Mouse (Mus musculus): Measurements from ENCODE around the gene Rwdd2a. TPM values are rescaled to one million over a fixed set of nuclear protein-coding genes. Genes with fewer than 3 reads are reported as not detected.
"Not testable (repeated sequence)": the region's sequence is repeated elsewhere in the genome, so short reads cannot be mapped to it uniquely, and the experiment has no call there.

Gene Rwdd2a
- polyA plus RNA-seq, 1 experiment from 2014 or later: 2.7 TPM

DNA sequence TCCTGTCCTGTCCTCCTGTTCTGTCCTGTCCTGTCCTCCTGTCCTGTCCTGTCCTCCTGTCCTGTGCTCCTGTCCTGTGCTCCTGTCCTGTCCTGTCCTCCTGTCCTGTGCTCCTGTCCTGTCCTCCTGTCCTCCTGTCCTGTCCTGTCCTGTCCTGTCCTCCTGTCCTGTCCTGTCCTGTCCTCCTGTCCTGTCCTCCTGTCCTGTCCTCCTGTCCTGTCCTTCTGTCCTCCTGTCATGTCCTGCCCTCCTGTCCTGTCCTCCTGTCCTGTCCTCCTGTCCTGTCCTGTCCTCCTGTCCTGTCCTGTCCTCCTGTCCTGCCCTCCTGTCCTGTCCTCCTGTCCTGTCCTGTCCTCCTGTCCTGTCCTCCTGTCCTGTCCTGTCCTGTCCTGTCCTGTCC lies 25.2 kb downstream of the Rwdd2a start:
- not testable (repeated sequence) for H3K9ac ChIP-seq; ATAC-seq (ENCODE audit: low FRiP score, low read depth); H3K9me3 ChIP-seq; H3K27me3 ChIP-seq; H3K36me3 ChIP-seq; H3K4me2 ChIP-seq (replicated peaks); H3K4me1 ChIP-seq; H3K4me3 ChIP-seq; H3K27ac ChIP-seq

- ATAC-seq (ENCODE audit: low FRiP score, low read depth): no peak
- WGBS: 43% methylated on average over 8 of the region's 8 CpGs
- no peak overlapping the region for H3K4me2 ChIP-seq (replicated peaks)
These were observed 28.0 kb downstream of the Rwdd2a start for GRCm38 (mm10) chr9:86599723-86600303.

DNA sequence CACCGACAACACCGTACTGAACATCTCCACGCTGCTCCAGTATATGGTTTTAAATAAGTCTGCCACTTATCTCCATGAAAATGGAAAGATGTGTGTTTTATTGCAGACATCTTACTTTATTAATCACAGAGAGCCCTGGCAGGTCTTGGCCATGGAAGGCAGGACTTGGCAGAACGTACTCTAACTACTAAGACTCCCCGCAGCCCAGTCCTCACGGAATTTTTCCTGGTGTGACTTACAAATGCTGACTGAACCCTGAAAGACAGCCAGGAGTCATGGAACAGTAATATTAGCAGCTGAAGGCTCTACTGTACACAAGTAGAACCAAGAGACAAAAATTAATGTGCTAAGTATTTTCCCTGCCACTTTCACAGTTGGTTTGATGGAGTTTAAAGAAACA lies 34.0 kb downstream of the Rwdd2a start:
- ATAC-seq (ENCODE audit: low FRiP score, low read depth): no peak
- no peaks in the 10 kb centered on the region for H3K9me3 ChIP-seq
- peaks cover 5% of the 10 kb centered on the region for H3K4me1 ChIP-seq
- no peak overlapping the region for H3K4me3 ChIP-seq
- WGBS: 76% methylated on average over 6 of the region's 6 CpGs
- H3K4me2 ChIP-seq (replicated peaks): no peak overlapping the region
- no peak overlapping the region for H3K9ac ChIP-seq
- H3K27me3 ChIP-seq: no peaks in the 10 kb centered on the region
- no peak overlapping the region for H3K27ac ChIP-seq
- H3K36me3 ChIP-seq: no peaks in the 10 kb centered on the region; the same call in 1 of the 2 replicates

More at GRCm38 (mm10) chr9:86599723-86600303, 28.0 kb downstream of the Rwdd2a start:
- H3K4me1 ChIP-seq: no peaks in the 10 kb centered on the region; the same call in 1 of the 2 replicates
- no peak overlapping the region for H3K4me3 ChIP-seq
- no peaks in the 10 kb centered on the region for H3K9me3 ChIP-seq
- no peak overlapping the region for H3K9ac ChIP-seq
- H3K27me3 ChIP-seq: no peaks in the 10 kb centered on the region
- H3K36me3 ChIP-seq: no peaks in the 10 kb centered on the region; the same call in 1 of the 2 replicates
- H3K27ac ChIP-seq: no peak overlapping the region

DNA sequence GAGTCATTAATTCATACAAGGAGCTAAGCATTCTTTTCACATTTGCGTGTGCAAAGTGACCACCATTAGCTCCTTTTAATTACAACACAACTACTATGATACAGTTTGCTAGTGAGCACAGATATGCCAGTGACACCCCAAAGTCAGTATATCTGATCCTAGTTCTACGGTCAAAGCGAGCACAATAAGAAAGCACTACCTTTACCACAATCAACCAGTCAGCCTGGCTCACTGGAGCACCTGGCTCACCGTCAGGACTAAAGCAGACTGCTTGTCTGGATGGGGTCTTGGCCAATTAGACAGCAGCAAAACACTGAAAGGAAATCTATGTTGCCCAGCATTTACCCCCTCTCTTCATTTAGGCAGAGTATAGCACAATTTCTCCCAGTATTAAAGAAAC lies 40.3 kb downstream of the Rwdd2a start:
- no peak for ATAC-seq (ENCODE audit: low FRiP score, low read depth)
- peaks cover 6% of the 10 kb centered on the region; the same call in 1 of the 2 replicates for H3K36me3 ChIP-seq
- H3K4me3 ChIP-seq: no peak overlapping the region
- H3K4me1 ChIP-seq: 0 out of 2 replicates have a peak, but pooled peaks cover 5% of the 10 kb centered on the region
- no peak overlapping the region for H3K9ac ChIP-seq
- no peak overlapping the region for H3K27ac ChIP-seq
- WGBS: 82% methylated on average over 4 of the region's 4 CpGs
- no peaks in the 10 kb centered on the region for H3K27me3 ChIP-seq
- no peak overlapping the region for H3K4me2 ChIP-seq (replicated peaks)
- no peaks in the 10 kb centered on the region for H3K9me3 ChIP-seq

DNA sequence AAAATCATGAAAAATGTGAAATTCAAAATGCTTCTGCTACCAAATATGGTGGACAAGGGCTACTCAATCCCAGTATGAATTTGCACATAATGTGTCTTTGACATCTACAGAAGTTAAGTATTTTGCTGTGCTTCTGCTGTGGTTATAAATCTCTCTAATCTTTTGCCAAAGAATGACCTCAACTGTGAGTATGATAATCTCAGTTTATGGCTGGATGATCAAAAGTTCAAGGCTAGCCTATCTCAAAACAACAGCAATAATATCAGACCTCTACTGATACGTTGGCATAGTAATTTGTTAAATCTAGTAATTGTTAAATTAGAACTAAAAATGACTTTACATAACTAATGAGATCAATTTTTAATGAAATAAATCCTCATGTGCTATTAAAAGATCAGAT lies 44.0 kb downstream of the Rwdd2a start:
- Histone ChIP-seq H3K4me1 (0 out of 2 replicates have a peak, but pooled peaks cover 13% of the 10 kb centered on the region), H3K36me3 (peaks cover 6% of the 10 kb centered on the region; the same call in 1 of the 2 replicates), H3K4me2 (replicated peaks) (no peak overlapping the region), H3K9me3 (no peaks in the 10 kb centered on the region), H3K27me3 (no peaks in the 10 kb centered on the region), H3K4me3 (no peak overlapping the region), H3K27ac (no peak overlapping the region), H3K9ac (no peak overlapping the region)
- 85% methylated on average over 1 of the region's 1 CpGs for WGBS
- no peak for ATAC-seq (ENCODE audit: low FRiP score, low read depth)

- Histone ChIP-seq H3K4me1 (0 out of 2 replicates have a peak, but pooled peaks cover 13% of the 10 kb centered on the region), H3K27ac (no peak overlapping the region), H3K27me3 (no peaks in the 10 kb centered on the region), H3K4me3 (no peak overlapping the region), H3K36me3 (no peaks in the 10 kb centered on the region), H3K4me2 (replicated peaks) (no peak overlapping the region), H3K9ac (no peak overlapping the region), H3K9me3 (no peaks in the 10 kb centered on the region)
- WGBS: 75% methylated on average over 7 of the region's 7 CpGs
- ATAC-seq (ENCODE audit: low FRiP score, low read depth): no peak
These were observed 46.2 kb downstream of the Rwdd2a start for GRCm38 (mm10) chr9:86617837-86618492.

DNA sequence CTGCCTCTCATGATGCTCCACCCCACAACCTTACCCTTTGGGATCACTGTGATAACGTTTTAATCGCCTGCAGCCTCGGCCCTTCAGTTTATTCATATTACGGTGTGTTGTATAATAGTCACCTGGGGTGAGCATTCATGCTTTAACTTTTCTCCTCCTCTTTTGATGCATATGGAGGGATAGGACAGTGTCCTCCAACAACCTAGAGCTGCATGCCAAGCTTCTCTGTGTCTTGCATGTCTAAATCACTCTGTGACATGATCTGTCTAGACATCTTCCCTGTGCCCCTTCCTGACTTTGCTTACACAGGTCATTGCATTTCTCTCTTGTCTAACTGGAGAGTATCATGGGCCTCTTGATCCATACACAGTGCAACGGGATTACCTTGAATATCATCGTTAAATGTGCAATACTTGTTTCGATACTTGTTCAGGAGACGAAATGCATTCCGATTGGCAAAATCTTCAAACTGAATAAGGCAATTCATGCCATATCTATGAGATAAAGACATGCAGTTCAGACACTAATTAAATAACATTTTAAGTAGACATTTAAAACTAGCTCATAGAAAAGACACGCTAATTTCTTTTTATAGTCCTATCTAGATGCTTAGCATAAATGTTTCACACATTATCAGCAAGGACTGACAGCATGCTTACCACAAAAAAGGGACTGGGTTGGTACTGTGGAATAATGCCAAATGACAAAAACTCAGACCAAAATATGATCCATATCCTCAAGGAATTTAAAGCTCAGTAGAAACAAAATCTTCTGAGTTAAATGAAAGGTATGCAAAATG lies 47.7 kb downstream of the Rwdd2a start:
- 84% methylated on average over 10 of the region's 10 CpGs for WGBS
- H3K4me3 ChIP-seq: no peak overlapping the region
- H3K9me3 ChIP-seq: no peaks in the 10 kb centered on the region
- no peaks in the 10 kb centered on the region for H3K27me3 ChIP-seq
- H3K36me3 ChIP-seq: no peaks in the 10 kb centered on the region
- H3K9ac ChIP-seq: no peak overlapping the region
- no peak for ATAC-seq (ENCODE audit: low FRiP score, low read depth)
- no peak overlapping the region for H3K4me2 ChIP-seq (replicated peaks)
- 0 out of 2 replicates have a peak, but pooled peaks cover 13% of the 10 kb centered on the region for H3K4me1 ChIP-seq
- no peak overlapping the region for H3K27ac ChIP-seq

DNA sequence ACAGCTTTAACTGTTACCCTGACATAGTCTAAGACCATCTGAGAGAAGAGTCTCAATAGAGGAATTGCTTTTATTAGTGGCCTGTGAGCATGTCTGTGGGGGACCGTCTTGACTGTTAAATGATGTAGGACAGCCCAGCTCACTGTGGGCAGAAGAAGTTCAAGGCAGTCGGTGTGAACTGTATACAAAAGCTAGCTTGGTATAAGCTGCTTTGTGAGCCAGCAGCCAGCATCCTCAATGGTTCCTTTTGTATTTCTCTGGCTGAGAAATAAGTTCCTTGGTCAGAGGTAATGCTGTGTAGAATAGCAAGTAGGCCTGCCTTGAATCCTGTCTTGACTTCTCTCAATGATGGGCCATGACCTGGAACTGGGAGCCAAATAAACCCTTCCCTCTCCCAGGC lies 50.3 kb downstream of the Rwdd2a start:
- Histone ChIP-seq H3K9me3 (no peaks in the 10 kb centered on the region), H3K4me1 (0 out of 2 replicates have a peak, but pooled peaks cover 9% of the 10 kb centered on the region), H3K4me2 (replicated peaks) (no peak overlapping the region), H3K9ac (no peak overlapping the region), H3K36me3 (no peaks in the 10 kb centered on the region), H3K27me3 (no peaks in the 10 kb centered on the region), H3K27ac (no peak overlapping the region), H3K4me3 (no peak overlapping the region)
- no peak for ATAC-seq (ENCODE audit: low FRiP score, low read depth)
- 89% methylated on average over 2 of the region's 2 CpGs for WGBS

DNA sequence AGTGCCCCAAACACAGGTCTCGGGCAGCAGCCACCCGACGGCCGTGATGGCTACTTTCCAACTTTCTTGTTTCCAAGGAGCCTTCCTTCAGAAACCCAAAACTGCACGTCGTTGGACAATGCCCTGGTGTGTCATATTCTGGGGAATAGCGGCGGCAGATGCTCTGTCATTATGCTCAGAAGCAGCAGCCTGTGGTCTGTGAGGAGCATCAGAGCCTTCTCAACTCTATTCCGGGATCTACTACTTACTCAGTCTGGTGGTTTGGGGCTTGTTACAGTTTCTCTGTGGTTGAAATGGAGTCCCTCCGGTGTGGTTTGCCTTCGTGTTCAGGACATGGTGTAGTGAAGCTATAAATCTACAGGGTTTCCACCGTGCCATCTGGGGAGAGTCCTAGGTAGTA lies 52.2 kb downstream of the Rwdd2a start:
- no peaks in the 10 kb centered on the region for H3K4me1 ChIP-seq
- no peaks in the 10 kb centered on the region for H3K9me3 ChIP-seq
- H3K27ac ChIP-seq: no peak overlapping the region

More for the DNA sequence above, 52.2 kb downstream of the Rwdd2a start:
- H3K4me3 ChIP-seq: no peak overlapping the region
- 79% methylated on average over 12 of the region's 12 CpGs for WGBS
- H3K27me3 ChIP-seq: no peaks in the 10 kb centered on the region
- no peak overlapping the region for H3K4me2 ChIP-seq (replicated peaks)
- H3K9ac ChIP-seq: no peak overlapping the region
- ATAC-seq (ENCODE audit: low FRiP score, low read depth): no peak
- no peaks in the 10 kb centered on the region for H3K36me3 ChIP-seq

Other genes starting within 250 kb of the Rwdd2a start
- gene Ube2cbp, start 107.0 kb upstream of the Rwdd2a start, polyA plus RNA-seq (2015; fragmentation: Nextera tagmentation; extraction: Ambion mirVana): 5.6 and 5.8 TPM in 2 replicates
- 17.1 and 18.6 TPM in 2 replicates for gene Dop1a, start 104.8 kb upstream of the Rwdd2a start, polyA plus RNA-seq (2015; fragmentation: Nextera tagmentation; extraction: Ambion mirVana)
- 42.0 and 42.2 TPM in 2 replicates for gene Pgm3, start 149 bp upstream of the Rwdd2a start, polyA plus RNA-seq (2015; fragmentation: Nextera tagmentation; extraction: Ambion mirVana)
- 21.8 and 22.5 TPM in 2 replicates for gene Me1, start 124.0 kb downstream of the Rwdd2a start, polyA plus RNA-seq (2015; fragmentation: Nextera tagmentation; extraction: Ambion mirVana)
- 51.6 and 52.9 TPM in 2 replicates for gene Prss35, start 171.7 kb downstream of the Rwdd2a start, polyA plus RNA-seq (2015; fragmentation: Nextera tagmentation; extraction: Ambion mirVana)